Mouse (Mus musculus): ENCODE measurements at regions not wholly inside any gene's neighbourhood (a gene's known extent, or its start where the extent isn't known, plus 50 kb on each side); places are given as distances from the start of the nearest gene placed in this dataset.

DNA sequence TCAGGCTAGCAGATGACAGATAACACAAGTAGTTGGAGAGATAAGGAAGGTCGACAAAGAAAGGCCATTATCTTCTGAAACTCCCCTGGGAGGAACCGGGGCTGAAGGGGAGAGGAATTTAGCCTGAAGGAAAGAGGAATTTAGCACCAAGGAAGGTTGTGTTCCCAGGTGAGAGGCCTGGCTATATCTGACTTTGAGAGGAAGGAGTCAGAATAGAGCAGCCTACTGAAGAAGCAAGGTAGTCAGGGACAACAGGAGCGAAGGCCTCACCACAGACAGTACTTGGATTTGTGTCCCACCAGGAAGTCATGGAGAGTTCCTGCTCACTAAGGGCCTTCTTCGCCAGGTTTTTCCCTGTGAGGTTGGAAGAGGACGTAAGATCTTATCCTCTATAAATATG is 102.2 kb downstream of the Tmco5 start:
- TF ChIP-seq CTCF (IDR thresholded peaks at IDR 0.05; ENCODE audit: low read depth) (no peak), EP300 (IDR thresholded peaks at IDR 0.05; ENCODE audit: low read depth) (no peak)
